Mouse (Mus musculus) MEL (cell line): Measurements from ENCODE around the gene Gnat1.

Experiments used
- CTCF ChIP-seq, 3 experiments: IDR thresholded peaks in 2 of 3; conservative IDR thresholded peaks in 1 of 3; 2 replicates each; pipeline ENCODE4 v1.5.1; 2011 to 2012; ENCODE audit warnings: low read length in 3 of 3, low read depth in 2 of 3, mild to moderate bottlenecking in 2 of 3, improper control_type of control experiment in 1 of 3, inconsistent platforms in 1 of 3, mixed read lengths in 1 of 3, moderate library complexity in 1 of 3; ENCODE audit not compliant: control insufficient read depth in 1 of 3, insufficient read depth in 1 of 3, poor library complexity in 1 of 3, severe bottlenecking in 1 of 3
- JUND ChIP-seq: IDR thresholded peaks from 2 replicates; pipeline ENCODE4 v1.6.1; 2011; ENCODE audit warnings: low read depth, mild to moderate bottlenecking, improper control_type of control experiment, low read length
- MAX ChIP-seq: IDR thresholded peaks from 2 replicates; pipeline ENCODE4 v1.6.1; 2011; ENCODE audit warnings: low read length, improper control_type of control experiment
- MYC ChIP-seq: IDR thresholded peaks from 2 replicates; pipeline ENCODE4 v1.6.1; 2011; ENCODE audit warnings: low read depth, mild to moderate bottlenecking, low read length, improper control_type of control experiment, moderate library complexity
- NRF1 ChIP-seq: IDR thresholded peaks from 2 replicates; pipeline ENCODE4 v1.6.1; 2014; ENCODE audit warnings: low read depth, mild to moderate bottlenecking, inconsistent platforms, low read length, improper control_type of control experiment, moderate library complexity; ENCODE audit not compliant: poor library complexity, insufficient read depth, severe bottlenecking
- POLR2A ChIP-seq, 2 experiments: IDR thresholded peaks; 2 replicates each; pipeline ENCODE4 v1.6.1; 2011 to 2012; ENCODE audit warnings: low read length in 2 of 2, mild to moderate bottlenecking in 2 of 2, control low read depth in 1 of 2, improper control_type of control experiment in 1 of 2, low read depth in 1 of 2, moderate library complexity in 1 of 2; ENCODE audit not compliant: control insufficient read depth in 1 of 2, insufficient read depth in 1 of 2, poor library complexity in 1 of 2
- POLR2AphosphoS5 ChIP-seq: IDR thresholded peaks from 2 replicates; pipeline ENCODE4 v1.6.1; 2012; ENCODE audit warnings: low read depth, borderline replicate concordance, mild to moderate bottlenecking, inconsistent platforms, low read length, moderate library complexity, mixed read lengths
- USF2 ChIP-seq, 2 experiments: IDR thresholded peaks; 2 replicates each; pipeline ENCODE4 v1.6.1; 2011 to 2012; ENCODE audit warnings: improper control_type of control experiment in 2 of 2, low read length in 2 of 2, borderline replicate concordance in 1 of 2, inconsistent platforms in 1 of 2, low read depth in 1 of 2, mild to moderate bottlenecking in 1 of 2; ENCODE audit not compliant: insufficient read depth in 1 of 2

DNA sequence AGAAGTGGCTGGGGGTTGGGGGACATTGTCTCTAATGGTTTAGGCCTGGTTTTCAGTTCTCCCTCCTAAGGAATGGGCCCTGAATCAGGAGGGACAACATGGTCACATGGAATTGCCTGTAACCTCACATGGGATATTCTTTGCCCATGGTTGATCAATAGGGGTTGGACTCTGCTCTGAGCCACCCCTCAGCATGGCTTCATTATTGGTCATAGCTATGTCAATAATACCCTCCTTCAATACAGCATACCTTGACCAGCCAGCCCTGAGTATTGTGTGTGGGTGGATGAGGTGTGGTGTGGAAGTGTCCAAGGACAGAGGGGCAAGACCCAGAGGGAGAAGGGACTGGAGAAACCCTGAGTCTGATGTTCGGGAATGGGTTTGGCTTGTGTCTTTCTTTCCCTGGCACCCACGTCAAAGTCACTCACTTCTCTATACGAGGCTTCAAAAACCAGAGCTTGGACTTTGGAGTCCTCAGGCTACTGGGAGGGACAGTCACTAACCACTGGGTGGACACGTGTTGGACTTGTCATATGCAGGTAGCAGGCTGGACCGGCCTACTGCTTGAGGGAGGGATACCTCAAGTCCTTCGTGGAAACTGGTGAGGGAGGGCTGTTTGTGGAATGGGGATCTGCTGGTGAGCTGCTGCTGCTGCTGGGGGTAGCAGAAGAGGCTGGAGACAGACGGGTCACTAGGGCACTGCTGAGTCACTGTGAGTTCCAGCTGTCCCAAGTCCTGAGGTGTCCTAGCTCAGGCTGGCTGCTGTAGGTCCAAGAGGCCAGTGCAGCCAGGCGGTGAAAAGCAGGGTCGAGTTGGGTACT lies 4.7 kb downstream of the Gnat1 start:
- TF ChIP-seq USF2 (IDR thresholded peaks at IDR 0.05; ENCODE audit: borderline replicate concordance in 1 of 2, insufficient read depth in 1 of 2, low read depth in 1 of 2, low read length in 2 of 2) (no peak), POLR2A (IDR thresholded peaks at IDR 0.05; ENCODE audit: control insufficient read depth in 1 of 2, insufficient read depth in 1 of 2, low read depth in 1 of 2, low read length in 2 of 2, poor library complexity in 1 of 2) (no peak), JUND (no peak), CTCF (IDR thresholded peaks at IDR 0.05 in 2 of 3, conservative IDR thresholded peaks at IDR 0.05 in 1 of 3; ENCODE audit: control insufficient read depth in 1 of 3, insufficient read depth in 1 of 3, low read depth in 2 of 3, low read length in 3 of 3, poor library complexity in 1 of 3, severe bottlenecking in 1 of 3) (no peak), NRF1 (no peak), MYC (no peak), POLR2AphosphoS5 (no peak), MAX (no peak)
